Mouse (Mus musculus) right cerebral cortex, postnatal 36 days (tissue): Measurements from ENCODE around the gene Ptprm.

Experiments used
- DNase-seq, 2 experiments: peaks; one replicate each; pipeline ENCODE4 v3.0.0; 2022; ENCODE audit warnings: low spot score in 2 of 2, mixed read lengths in 1 of 2

Ptprm gene

DNA sequence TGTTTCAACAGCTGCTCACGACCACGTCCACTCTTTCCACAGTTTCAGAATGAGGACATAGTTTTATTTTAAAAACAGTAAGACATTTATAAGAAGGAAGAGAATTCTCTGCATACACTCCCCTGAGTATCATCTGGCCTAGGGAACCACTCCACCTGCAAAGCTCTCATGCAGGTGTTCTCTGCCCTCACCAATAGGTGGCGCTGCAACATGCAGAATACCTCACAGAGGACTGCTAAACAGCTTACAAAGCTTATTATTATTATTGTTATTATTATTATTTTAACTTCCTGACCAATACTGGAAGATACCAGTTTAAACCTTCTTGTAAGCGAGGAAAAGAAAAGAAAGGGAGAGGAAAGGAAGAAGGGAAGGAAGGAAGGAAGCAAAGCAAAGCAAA lies 673.6 kb downstream of the Ptprm start:
- no peak for DNase-seq

DNA sequence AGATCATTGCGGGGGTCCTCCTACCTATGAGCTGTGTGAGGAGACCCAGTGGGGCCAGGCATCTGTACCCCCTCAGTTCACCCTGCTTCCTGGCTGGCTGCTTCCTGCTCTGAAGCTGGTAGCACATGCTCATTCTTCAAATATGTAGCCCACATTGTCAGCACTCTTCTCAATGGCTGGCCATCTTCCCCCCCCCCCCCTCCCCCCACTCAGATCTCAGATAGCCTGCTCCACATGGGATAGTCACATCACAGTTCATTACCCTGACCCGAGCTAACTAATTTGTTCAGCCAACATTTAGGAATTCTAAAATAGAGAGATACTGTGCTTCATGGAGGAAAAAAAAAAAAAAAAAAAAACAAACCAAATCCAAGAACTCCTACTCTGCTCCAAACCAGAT lies 679.6 kb downstream of the Ptprm start:
- no peak for DNase-seq

DNA sequence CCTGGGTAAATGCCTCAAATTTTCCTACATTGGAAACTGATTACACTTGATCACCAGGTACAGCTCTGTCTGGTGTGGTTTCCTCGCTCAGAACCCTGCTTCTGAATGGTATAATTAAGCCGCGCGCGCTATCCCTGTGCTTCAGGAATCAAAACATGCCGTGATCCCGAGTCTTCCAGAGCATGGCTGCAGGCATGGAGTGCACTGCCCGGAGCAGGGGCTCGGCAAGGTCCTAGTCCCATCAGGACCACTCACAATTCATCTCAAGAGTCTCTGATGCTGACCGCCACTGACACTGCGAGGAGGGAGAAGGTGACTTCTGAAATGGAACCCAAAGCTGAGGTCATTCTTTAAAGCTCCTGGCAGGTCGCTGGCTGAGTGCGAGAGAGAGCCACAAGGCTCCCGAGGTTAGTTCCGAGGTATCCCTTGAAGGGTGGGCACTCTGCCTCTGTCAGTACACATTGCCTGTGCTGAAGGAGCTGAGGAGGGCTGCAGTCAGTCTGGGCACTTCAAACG lies 682.5 kb downstream of the Ptprm start:
- DNase-seq = no peak

DNA sequence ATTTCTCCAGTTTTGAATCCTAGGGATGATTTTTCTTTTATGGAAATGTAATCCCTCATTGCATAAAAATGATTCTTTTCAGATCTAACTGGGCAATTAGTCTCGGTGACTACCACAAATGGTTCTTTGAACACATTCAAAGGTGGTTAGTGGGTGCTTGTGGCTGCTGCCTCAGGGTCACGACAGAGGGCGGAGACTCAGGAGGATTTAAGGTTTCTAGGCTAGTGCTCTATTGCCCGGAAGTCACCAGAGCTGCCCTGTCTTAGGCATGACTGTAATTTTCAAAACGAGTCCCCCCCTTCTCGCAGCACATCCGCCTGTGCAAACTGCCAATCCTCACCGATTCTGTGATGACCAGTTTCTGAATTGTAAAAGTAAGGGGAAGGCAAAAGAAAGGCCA lies 683.0 kb downstream of the Ptprm start:
- no peak for DNase-seq

DNA sequence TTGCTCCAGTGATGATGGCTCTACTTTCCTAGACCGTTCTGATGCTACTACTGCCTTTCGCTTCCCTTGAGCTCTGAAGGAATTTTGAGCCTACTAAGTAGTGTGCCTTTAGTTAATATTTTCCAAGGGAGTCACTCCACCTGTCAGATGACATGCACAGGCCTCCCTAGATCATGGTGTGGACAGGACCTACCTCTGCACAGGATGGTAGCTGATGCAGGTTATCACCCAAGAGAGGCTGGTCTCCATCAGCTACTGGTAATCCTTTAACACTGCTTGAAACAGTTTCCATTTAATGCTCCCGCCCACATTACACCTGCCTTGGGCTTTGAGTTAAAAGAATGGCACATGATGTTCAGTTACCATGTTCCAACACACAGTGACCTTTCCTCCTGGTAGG lies 688.5 kb downstream of the Ptprm start:
- no peak for DNase-seq

DNA sequence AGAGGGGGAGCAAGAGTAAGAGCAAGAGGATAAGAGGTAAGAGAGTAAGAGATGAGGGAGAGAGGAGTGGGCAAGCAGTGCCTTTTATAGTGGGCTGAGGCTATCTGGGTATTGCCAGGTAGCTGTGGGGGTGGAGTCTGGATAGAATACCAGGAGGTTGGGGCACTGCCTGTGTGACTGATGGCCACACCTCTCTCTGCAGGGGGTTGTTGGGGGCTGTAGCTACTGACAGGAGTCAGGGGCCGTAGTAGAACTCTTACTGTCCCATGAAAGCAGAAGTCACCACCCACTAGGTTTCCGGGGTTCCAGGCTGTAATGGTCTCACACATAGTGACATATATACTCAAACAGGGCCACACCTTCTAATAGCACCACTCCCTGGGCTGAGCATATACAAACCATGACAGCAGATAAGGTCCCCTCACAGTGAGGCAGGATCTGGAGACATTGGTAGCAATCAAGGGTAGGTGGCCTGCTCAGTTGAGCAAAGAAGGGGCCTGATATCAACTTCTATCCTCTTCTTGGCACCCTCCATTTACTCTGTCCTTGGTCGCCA lies 689.0 kb downstream of the Ptprm start:
- no peak for DNase-seq

DNA sequence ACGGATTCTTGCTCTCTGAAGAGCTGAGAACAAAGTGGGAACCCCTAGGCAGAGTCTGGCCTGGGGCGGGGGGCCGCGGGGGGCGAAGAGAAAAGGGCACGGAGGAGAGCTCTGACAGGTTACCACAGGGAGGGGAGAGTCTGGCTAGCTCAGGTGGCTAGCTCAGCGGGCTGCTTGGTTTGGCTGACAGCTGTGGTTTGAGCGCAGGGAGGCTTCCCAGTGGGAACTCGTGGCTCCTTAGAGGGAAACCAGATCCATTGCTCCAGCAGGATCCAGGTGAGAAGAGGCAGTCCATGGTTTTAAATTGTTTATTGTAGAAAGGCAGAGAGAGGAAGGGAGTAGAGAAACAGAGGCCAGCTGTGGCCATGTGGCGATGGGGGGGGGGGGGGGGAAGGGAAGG lies 689.5 kb downstream of the Ptprm start:
- no peak for DNase-seq

DNA sequence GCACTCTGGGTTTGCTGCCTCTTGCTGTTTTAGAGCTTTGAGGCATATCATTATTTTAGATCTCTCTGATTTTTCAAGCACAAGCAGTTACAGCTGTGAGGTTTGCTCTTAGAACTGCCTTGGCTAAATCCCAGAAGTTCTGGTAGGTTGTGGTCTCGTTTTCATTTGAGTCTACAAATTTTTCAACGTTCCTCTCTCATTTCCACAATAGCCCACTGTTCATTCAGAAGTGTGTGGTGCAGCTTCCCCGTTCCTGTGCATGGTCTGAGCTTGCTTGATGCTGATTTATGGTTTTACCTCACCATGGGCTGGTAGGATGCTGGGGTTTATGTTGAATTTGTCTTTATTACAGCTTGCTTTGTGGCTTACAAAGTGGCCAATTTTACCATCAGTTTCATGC lies 695.0 kb downstream of the Ptprm start:
- no peak for DNase-seq

DNA sequence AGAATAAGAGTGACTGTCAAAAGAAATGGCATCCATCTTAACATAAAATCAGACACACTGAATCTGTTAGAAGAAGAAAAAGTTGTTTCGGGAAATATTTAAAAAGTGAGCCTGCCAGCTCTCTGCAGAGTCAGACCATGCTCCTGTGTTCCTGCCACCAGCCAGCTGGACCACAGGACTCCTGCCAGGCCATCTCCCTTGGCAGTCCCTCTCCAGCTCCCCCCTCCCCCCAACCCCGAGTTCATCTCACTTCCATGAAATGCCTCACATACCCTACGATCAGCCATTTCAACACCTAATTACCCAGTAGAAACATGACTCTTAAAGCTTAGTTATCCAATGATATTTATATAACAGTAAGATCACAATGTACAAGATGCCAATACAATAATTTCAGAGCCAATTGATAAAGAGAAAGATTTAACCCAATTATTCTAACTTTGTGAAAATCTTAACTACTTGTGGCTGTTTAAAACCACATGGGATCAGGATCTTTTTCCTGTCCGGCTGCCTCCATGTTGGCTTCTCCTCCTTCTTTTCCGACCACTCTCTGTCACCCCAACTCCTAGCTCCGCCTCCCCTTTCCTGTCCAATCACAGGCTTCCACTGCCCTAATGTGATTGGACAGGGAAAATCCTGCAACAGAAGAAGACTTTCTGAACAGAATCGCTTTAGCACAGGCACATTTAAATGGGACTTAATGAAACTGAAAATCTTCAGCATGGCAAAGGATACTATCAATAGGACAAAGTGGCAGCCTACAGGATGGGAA lies 716.1 kb downstream of the Ptprm start:
- no peak for DNase-seq

DNA sequence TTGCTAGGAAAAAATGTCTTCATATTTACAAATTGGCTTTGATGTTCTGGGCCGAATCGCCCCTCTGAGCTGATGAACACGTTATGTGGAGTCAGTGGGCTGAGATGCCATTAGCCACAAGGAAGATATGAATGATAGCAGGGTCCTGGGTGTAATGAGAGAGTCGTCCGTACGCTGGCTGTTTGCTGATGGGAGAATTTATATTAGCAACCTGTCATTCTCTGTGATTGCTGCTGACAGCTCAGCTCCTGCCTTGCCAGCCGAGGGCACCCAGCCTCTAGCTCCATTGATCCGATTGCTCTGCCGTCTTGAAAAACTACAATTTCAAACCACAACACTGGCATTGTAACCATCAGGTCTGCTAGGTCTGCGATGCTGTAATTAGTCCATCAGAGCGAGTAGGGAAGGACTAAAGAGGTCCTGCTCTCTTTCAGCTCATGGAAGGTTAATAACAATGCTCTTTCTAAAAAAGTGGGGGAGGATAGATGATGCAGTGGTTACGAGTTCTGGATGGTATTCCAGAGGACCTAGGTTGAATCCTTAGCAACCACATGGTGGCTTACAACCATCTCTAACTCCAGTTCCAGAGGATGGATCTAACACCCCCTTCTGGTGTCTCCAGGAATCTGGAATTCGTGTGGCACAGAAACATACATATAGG lies 734.1 kb downstream of the Ptprm start:
- no peak for DNase-seq

DNA sequence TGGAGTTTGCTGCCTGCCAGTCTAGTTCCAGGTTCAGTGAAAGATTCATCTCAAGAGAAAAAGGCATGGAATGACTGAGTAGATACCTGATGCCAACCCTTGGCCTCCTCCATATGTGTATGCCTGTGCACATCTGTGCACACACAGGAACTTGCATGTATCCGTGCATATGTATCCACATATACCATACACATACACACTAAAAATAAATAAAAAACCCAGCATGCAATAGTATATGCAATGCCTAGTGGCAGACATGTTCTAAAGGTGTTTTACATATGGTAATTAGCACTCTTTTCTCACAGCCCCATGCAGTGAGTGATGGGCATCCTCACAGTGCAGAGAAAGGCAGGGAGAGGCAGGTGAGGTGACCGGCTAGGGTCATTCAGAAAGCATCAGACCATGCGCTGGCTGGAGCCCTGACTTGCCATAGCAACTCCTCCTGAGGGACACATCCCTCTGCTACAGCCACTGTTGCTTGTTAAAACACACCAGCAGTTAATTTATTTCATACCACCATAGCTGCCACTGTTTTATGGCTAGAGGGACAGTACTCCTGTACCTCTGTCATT lies 734.9 kb downstream of the Ptprm start:
- DNase-seq = no peak
